ENCODE assay signal across 8 mouse cellular contexts in genomic region chr14:104027077-104027899, GRCm38 (mm10).
DNase-seq lines count a peak whose midpoint lies in the region; ATAC-seq and TF ChIP-seq lines count a peak whose summit lies in the region.

No protein-coding gene starts in this region.

- DNase-seq in spleen, postnatal 36 days (ENCODE audit: low spot score in 2 of 2), result peak; percentile 3 to 11
- DNase-seq in spleen, postnatal 14 days (ENCODE audit: low spot score in 2 of 2), result no peak
- DNase-seq in intestine, embryonic 14.5 days (ENCODE audit: low spot score), result peak; percentile 66
- peak; percentile 35 to 55 for DNase-seq in left cerebral cortex, postnatal 25 days (ENCODE audit: low spot score in 2 of 2)

- peak; percentile 97 for ATAC-seq in common myeloid progenitor, adult 5-6 weeks (replicated peaks; ENCODE audit: low read depth, poor library complexity, severe bottlenecking)
- peak; percentile 96 for ATAC-seq in granulocyte monocyte progenitor cell, adult 5-6 weeks (replicated peaks; ENCODE audit: poor library complexity, severe bottlenecking)
- ATAC-seq in intestine, embryonic 14.5 days (replicated peaks; ENCODE audit: low FRiP score, low TSS enrichment, low read depth), result peak; percentile 55; the same call in 1 of the 2 replicates
- ATAC-seq in midbrain, embryonic 13.5 days, result peak; percentile 76

- WGBS in intestine, embryonic 14.5 days, result 26% methylated on average over 17 of the region's 17 CpGs
- 20% methylated on average over 17 of the region's 17 CpGs for WGBS in midbrain, embryonic 13.5 days

- intact Hi-C loops in left cerebral cortex, postnatal 25 days (cut with DNase I), result loop anchor here (5.0 to 10.0 kb wide), 3 partner anchors 182 to 475 kb away; partner anchors contain the start of gene Ednrb

- no peak overlapping the region for H3K27ac ChIP-seq in intestine, embryonic 14.5 days (ENCODE audit: low read depth)
- H3K27ac ChIP-seq in midbrain, embryonic 13.5 days, result no peak overlapping the region
- no peak overlapping the region for H3K27ac ChIP-seq in testis, adult 2 months (ENCODE audit: control insufficient read depth, insufficient read depth, low read depth, low read length)

- no peaks in the 10 kb centered on the region for H3K4me1 ChIP-seq in intestine, embryonic 14.5 days (replicated peaks; ENCODE audit: control insufficient read depth, insufficient read depth, low read length)
- peaks cover 28% of the 10 kb centered on the region for H3K4me1 ChIP-seq in midbrain, embryonic 13.5 days (replicated peaks)
- peaks cover 2% of the 10 kb centered on the region; the same call in 1 of the 2 replicates for H3K4me1 ChIP-seq in testis, adult 2 months (ENCODE audit: control insufficient read depth, insufficient read depth, low read length)

- no peaks in the 10 kb centered on the region for H3K27me3 ChIP-seq in intestine, embryonic 14.5 days (replicated peaks; ENCODE audit: control insufficient read depth, insufficient read depth, low read length)
- peaks cover 11% of the 10 kb centered on the region for H3K27me3 ChIP-seq in midbrain, embryonic 13.5 days
- no peaks in the 10 kb centered on the region for H3K27me3 ChIP-seq in testis, adult 2 months (ENCODE audit: control insufficient read depth, insufficient read depth, low read length)

- H3K4me2 ChIP-seq in intestine, embryonic 14.5 days (ENCODE audit: low read length), result peak overlapping the region; percentile 29
- H3K4me2 ChIP-seq in midbrain, embryonic 13.5 days (replicated peaks), result peak overlapping the region; percentile 0; the same call in 1 of the 2 replicates

- no peak for TF ChIP-seq POLR2A in testis, adult 2 months (IDR thresholded peaks at IDR 0.05; ENCODE audit: control insufficient read depth, low read depth, low read length)

- H3K36me3 ChIP-seq in intestine, embryonic 14.5 days (ENCODE audit: control insufficient read depth, insufficient read depth, low read length), result no peaks in the 10 kb centered on the region
- no peaks in the 10 kb centered on the region for H3K36me3 ChIP-seq in midbrain, embryonic 13.5 days
- no peaks in the 10 kb centered on the region for H3K36me3 ChIP-seq in testis, adult 2 months (ENCODE audit: control insufficient read depth, insufficient read depth, low read length)

- TF ChIP-seq CTCF in testis, adult 2 months (IDR thresholded peaks at IDR 0.05; ENCODE audit: control insufficient read depth, insufficient read depth, insufficient replicate concordance, low read depth, low read length), result peak; percentile 42; the same call in 1 of the 2 replicates

- H3K9ac ChIP-seq in intestine, embryonic 14.5 days (ENCODE audit: low read length), result no peak overlapping the region
- H3K9ac ChIP-seq in midbrain, embryonic 13.5 days (replicated peaks), result no peak overlapping the region

- H3K4me3 ChIP-seq in intestine, embryonic 14.5 days (ENCODE audit: low read depth, low read length), result no peak overlapping the region
- H3K4me3 ChIP-seq in midbrain, embryonic 13.5 days (replicated peaks), result no peak overlapping the region
- no peak overlapping the region for H3K4me3 ChIP-seq in testis, adult 2 months (ENCODE audit: control insufficient read depth, low read depth, low read length)

- no peaks in the 10 kb centered on the region for H3K9me3 ChIP-seq in intestine, embryonic 14.5 days (ENCODE audit: control insufficient read depth, low read length)
- H3K9me3 ChIP-seq in midbrain, embryonic 13.5 days, result no peaks in the 10 kb centered on the region

Comparison
In these comparisons a context has a peak if more than half of its experiments do, and no peak if none do; other contexts are left out.
1. DNase-seq: peak in spleen, postnatal 36 days (2 of 2), intestine, embryonic 14.5 days (single experiment) and left cerebral cortex, postnatal 25 days (2 of 2); none in spleen, postnatal 14 days (0 of 2).
2. Peak in every context shown above with its lines, with median percentiles within 50 percentile points of each other: ATAC-seq.